Mouse (Mus musculus): ENCODE measurements around the gene Olfr834. TPM values are rescaled to one million over a fixed set of nuclear protein-coding genes. Genes with fewer than 3 reads are reported as not detected.

The Olfr834 gene
- total RNA-seq (2021): not detected
- long read RNA-seq, experiment 1: 0 reads
- long read RNA-seq, experiment 2: 0 reads

DNA sequence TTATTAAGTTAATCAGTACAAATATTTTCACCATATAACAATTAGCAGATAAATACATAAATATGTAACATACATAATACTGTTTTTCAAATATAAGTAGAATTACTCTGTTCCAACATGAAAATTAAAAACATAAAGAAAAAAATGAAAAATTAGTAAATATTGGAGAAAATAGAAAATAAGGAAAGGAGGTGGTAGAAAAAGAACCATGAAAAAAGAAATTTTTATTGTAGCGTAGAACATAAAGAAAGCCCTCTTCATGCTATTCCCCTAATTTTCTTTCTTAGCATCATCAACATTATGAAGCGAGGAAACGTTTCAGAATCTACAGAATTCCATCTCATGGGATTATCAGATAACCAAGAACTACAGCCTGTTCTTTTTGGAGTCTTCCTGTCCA, at the start of gene Olfr834:
Gene Olfr834, plus strand, starts transcription at position 301 of the 400 bp plus-strand sequence.
- Histone ChIP-seq H3K27ac (no peak within 1 kb of the TSS), H3K4me3 (no peak within 1 kb of the TSS)
- DNase-seq (ENCODE audit: extremely low spot score in 1 of 2, low spot score in 2 of 2): no peak
- no peak for TF ChIP-seq CTCF (IDR thresholded peaks at IDR 0.05)
- intact Hi-C loops (cut with DNase I): no loop called here

DNA sequence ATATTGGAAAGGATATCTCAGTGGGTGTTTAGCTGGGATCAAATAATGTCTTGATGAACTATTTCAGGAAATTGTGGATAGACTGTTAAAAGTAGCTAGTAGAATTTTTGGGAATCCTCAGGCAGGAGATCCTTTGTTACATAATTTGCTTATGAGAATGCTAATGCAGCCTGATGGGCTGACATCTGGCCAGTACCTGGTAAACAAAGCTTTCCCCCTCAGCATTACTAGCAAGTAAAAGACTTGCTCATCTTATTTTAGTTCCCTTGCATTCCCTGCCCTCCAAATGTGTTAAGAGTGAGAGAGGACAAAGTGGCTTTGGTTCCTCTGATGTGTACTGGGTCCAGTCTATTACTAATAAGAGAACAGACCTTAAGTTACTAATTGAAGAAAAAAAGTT, 25.8 kb upstream of the Olfr834 start:
- no peak overlapping the region for H3K27ac ChIP-seq
- no peak for DNase-seq (ENCODE audit: extremely low spot score in 1 of 2, low spot score in 2 of 2)
- no peak overlapping the region for H3K4me3 ChIP-seq
- no peak for TF ChIP-seq CTCF (IDR thresholded peaks at IDR 0.05)
- intact Hi-C loops (cut with DNase I): loop anchor here (1.0 kb wide), 1 partner anchor 43 kb away; no protein-coding TSS in a partner anchor

DNA sequence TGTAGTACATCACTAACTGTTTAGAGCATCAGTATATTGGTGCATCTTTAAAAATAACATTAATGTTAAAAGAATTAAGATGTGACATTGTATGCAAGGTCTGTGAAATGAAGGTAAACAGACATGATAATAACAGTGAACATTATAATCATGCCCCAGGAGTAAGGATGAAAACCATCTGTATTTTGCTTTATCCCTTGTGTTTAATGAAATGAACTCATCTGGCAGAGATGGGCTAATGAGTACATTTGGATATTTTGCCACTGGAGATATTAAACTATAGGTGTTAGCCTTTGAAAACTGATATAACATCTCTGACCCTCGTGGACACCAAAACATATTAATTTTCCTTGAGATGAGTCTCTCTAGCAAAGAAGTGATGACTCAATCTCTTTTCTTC, 44.6 kb downstream of the Olfr834 start, which contains the start of gene Olfr835:
Gene Olfr835, plus strand, starts transcription at position 301 of the 400 bp plus-strand sequence.
- H3K4me3 ChIP-seq: no peak within 1 kb of the TSS
- intact Hi-C loops (cut with DNase I): no loop called here
- no peak for DNase-seq (ENCODE audit: extremely low spot score in 1 of 2, low spot score in 2 of 2)
- TF ChIP-seq CTCF (IDR thresholded peaks at IDR 0.05): no peak
- H3K27ac ChIP-seq: no peak within 1 kb of the TSS

Other genes with a start within 250 kb of the Olfr834 start
- gene Olfr24, start 224.0 kb upstream of the Olfr834 start, total RNA-seq (2021): not detected
- gene Olfr828, start 168.5 kb upstream of the Olfr834 start, total RNA-seq (2021): not detected
- not detected for gene Olfr829, start 133.1 kb upstream of the Olfr834 start, total RNA-seq (2021)
- gene Olfr830, start 113.3 kb upstream of the Olfr834 start, total RNA-seq (2021): not detected
- not detected for gene Olfr832, start 50.9 kb upstream of the Olfr834 start, total RNA-seq (2021)
- not detected for gene Olfr835, start 44.7 kb downstream of the Olfr834 start, total RNA-seq (2021)
- not detected for gene Olfr836, start 132.4 kb downstream of the Olfr834 start, total RNA-seq (2021)
- gene Olfr837, start 148.3 kb downstream of the Olfr834 start, total RNA-seq (2021): not detected
- under 1 TPM in 1 of 2 experiments, not detected in 1; 0.11 TPM for gene Olfr839-ps1, start 189.3 kb downstream of the Olfr834 start, total RNA-seq (2021)